Mouse (Mus musculus): ENCODE measurements at regions not wholly inside any gene's neighbourhood (a gene's known extent, or its start where the extent isn't known, plus 50 kb on each side); places are given as distances from the start of the nearest gene placed in this dataset.
A peak's percentile ranks its signal among the peaks of the same experiment; 100 is the strongest.

GRCm38 (mm10) chr10:27987026-27987425, 87.6 kb upstream of the Ptprk start:
- no peak for TF ChIP-seq CTCF (conservative IDR thresholded peaks at IDR 0.05; ENCODE audit: low read length)
- no peak for TF ChIP-seq POU5F1 (IDR thresholded peaks at IDR 0.05; ENCODE audit: borderline replicate concordance, low read length)
- TF ChIP-seq NANOG (IDR thresholded peaks at IDR 0.05; ENCODE audit: borderline replicate concordance, low read length) = no peak
- Histone ChIP-seq H3K9me3 (ENCODE audit: low read length) (no peaks in the 10 kb centered on the region), H3K36me3 (ENCODE audit: insufficient read depth, low read length) (no peaks in the 10 kb centered on the region), H3K27me3 (ENCODE audit: insufficient read depth, low read length) (no peaks in the 10 kb centered on the region), H3K4me1 (replicated peaks; ENCODE audit: low read depth, low read length) (peaks cover 69% of the 10 kb centered on the region), H3K4me3 (replicated peaks; ENCODE audit: low read length) (no peak overlapping the region)

GRCm38 (mm10) chr10:27988066-27988465, 86.6 kb upstream of the Ptprk start:
- Histone ChIP-seq H3K9me3 (ENCODE audit: low read length) (peaks cover 2% of the 10 kb centered on the region; the same call in 1 of the 2 replicates), H3K4me1 (replicated peaks; ENCODE audit: low read depth, low read length) (peaks cover 74% of the 10 kb centered on the region), H3K4me3 (replicated peaks; ENCODE audit: low read length) (no peak overlapping the region), H3K36me3 (ENCODE audit: insufficient read depth, low read length) (0 out of 2 replicates have a peak, but pooled peaks cover 4% of the 10 kb centered on the region), H3K27me3 (ENCODE audit: insufficient read depth, low read length) (no peaks in the 10 kb centered on the region)
- TF ChIP-seq NANOG (IDR thresholded peaks at IDR 0.05; ENCODE audit: borderline replicate concordance, low read length) = no peak
- TF ChIP-seq CTCF (conservative IDR thresholded peaks at IDR 0.05; ENCODE audit: low read length) = no peak
- TF ChIP-seq POU5F1 (IDR thresholded peaks at IDR 0.05; ENCODE audit: borderline replicate concordance, low read length) = no peak

- Histone ChIP-seq H3K9me3 (ENCODE audit: low read length) (peaks cover 14% of the 10 kb centered on the region), H3K4me1 (replicated peaks; ENCODE audit: low read depth, low read length) (peaks cover 76% of the 10 kb centered on the region), H3K36me3 (ENCODE audit: insufficient read depth, low read length) (peaks cover 7% of the 10 kb centered on the region), H3K27me3 (ENCODE audit: insufficient read depth, low read length) (no peaks in the 10 kb centered on the region), H3K4me3 (replicated peaks; ENCODE audit: low read length) (peak overlapping the region; percentile 43)
- no peak for TF ChIP-seq CTCF (conservative IDR thresholded peaks at IDR 0.05; ENCODE audit: low read length)
Measured at GRCm38 (mm10) chr10:27990359-27991056, 84.1 kb upstream of the Ptprk start.

- TF ChIP-seq NANOG (IDR thresholded peaks at IDR 0.05; ENCODE audit: borderline replicate concordance, low read length) (no peak), CTCF (conservative IDR thresholded peaks at IDR 0.05; ENCODE audit: low read length) (no peak), POU5F1 (IDR thresholded peaks at IDR 0.05; ENCODE audit: borderline replicate concordance, low read length) (no peak)
- Histone ChIP-seq H3K36me3 (ENCODE audit: insufficient read depth, low read length) (peaks cover 12% of the 10 kb centered on the region), H3K4me3 (replicated peaks; ENCODE audit: low read length) (peak overlapping the region; percentile 43; the same call in 1 of the 2 replicates)
Measured at GRCm38 (mm10) chr10:27991057-27991365, 83.6 kb upstream of the Ptprk start.

GRCm38 (mm10) chr10:27994376-27995034, 80.1 kb upstream of the Ptprk start:
- Histone ChIP-seq H3K9me3 (ENCODE audit: low read length) (peaks cover 36% of the 10 kb centered on the region), H3K4me1 (replicated peaks; ENCODE audit: low read depth, low read length) (peaks cover 56% of the 10 kb centered on the region), H3K4me3 (replicated peaks; ENCODE audit: low read length) (no peak overlapping the region), H3K36me3 (ENCODE audit: insufficient read depth, low read length) (peaks cover 18% of the 10 kb centered on the region), H3K27me3 (ENCODE audit: insufficient read depth, low read length) (no peaks in the 10 kb centered on the region)
- TF ChIP-seq POU5F1 (IDR thresholded peaks at IDR 0.05; ENCODE audit: borderline replicate concordance, low read length) (peak; percentile 46; the same call in 1 of the 2 replicates), NANOG (IDR thresholded peaks at IDR 0.05; ENCODE audit: borderline replicate concordance, low read length) (peak; percentile 64), CTCF (conservative IDR thresholded peaks at IDR 0.05; ENCODE audit: low read length) (no peak)

More at GRCm38 (mm10) chr10:27991057-27991365, 83.6 kb upstream of the Ptprk start:
- peaks cover 20% of the 10 kb centered on the region for H3K9me3 ChIP-seq (ENCODE audit: low read length)
- peaks cover 81% of the 10 kb centered on the region for H3K4me1 ChIP-seq (replicated peaks; ENCODE audit: low read depth, low read length)
- no peaks in the 10 kb centered on the region for H3K27me3 ChIP-seq (ENCODE audit: insufficient read depth, low read length)

GRCm38 (mm10) chr10:27995035-27995399, 79.6 kb upstream of the Ptprk start:
- Histone ChIP-seq H3K36me3 (ENCODE audit: insufficient read depth, low read length) (peaks cover 18% of the 10 kb centered on the region), H3K9me3 (ENCODE audit: low read length) (peaks cover 36% of the 10 kb centered on the region), H3K4me1 (replicated peaks; ENCODE audit: low read depth, low read length) (peaks cover 56% of the 10 kb centered on the region), H3K27me3 (ENCODE audit: insufficient read depth, low read length) (no peaks in the 10 kb centered on the region), H3K4me3 (replicated peaks; ENCODE audit: low read length) (no peak overlapping the region)
- TF ChIP-seq POU5F1 (IDR thresholded peaks at IDR 0.05; ENCODE audit: borderline replicate concordance, low read length) (no peak), NANOG (IDR thresholded peaks at IDR 0.05; ENCODE audit: borderline replicate concordance, low read length) (no peak), CTCF (conservative IDR thresholded peaks at IDR 0.05; ENCODE audit: low read length) (no peak)

GRCm38 (mm10) chr10:28010756-28011155, 63.9 kb upstream of the Ptprk start:
- peaks cover 66% of the 10 kb centered on the region for H3K4me1 ChIP-seq (replicated peaks; ENCODE audit: low read depth, low read length)
- H3K4me3 ChIP-seq (replicated peaks; ENCODE audit: low read length) = no peak overlapping the region
- TF ChIP-seq POU5F1 (IDR thresholded peaks at IDR 0.05; ENCODE audit: borderline replicate concordance, low read length) = no peak
- TF ChIP-seq NANOG (IDR thresholded peaks at IDR 0.05; ENCODE audit: borderline replicate concordance, low read length) = no peak
- TF ChIP-seq CTCF (conservative IDR thresholded peaks at IDR 0.05; ENCODE audit: low read length) = no peak
- H3K9me3 ChIP-seq (ENCODE audit: low read length) = peaks cover 12% of the 10 kb centered on the region
- H3K27me3 ChIP-seq (ENCODE audit: insufficient read depth, low read length) = no peaks in the 10 kb centered on the region
- 0 out of 2 replicates have a peak, but pooled peaks cover 4% of the 10 kb centered on the region for H3K36me3 ChIP-seq (ENCODE audit: insufficient read depth, low read length)

- Histone ChIP-seq H3K4me1 (replicated peaks; ENCODE audit: low read depth, low read length) (peaks cover 69% of the 10 kb centered on the region), H3K27me3 (ENCODE audit: insufficient read depth, low read length) (no peaks in the 10 kb centered on the region), H3K4me3 (replicated peaks; ENCODE audit: low read length) (0 out of 2 replicates have a peak overlapping the region, but pooled peaks have one; percentile 14), H3K9me3 (ENCODE audit: low read length) (peaks cover 24% of the 10 kb centered on the region), H3K36me3 (ENCODE audit: insufficient read depth, low read length) (0 out of 2 replicates have a peak, but pooled peaks cover 4% of the 10 kb centered on the region)
- TF ChIP-seq POU5F1 (IDR thresholded peaks at IDR 0.05; ENCODE audit: borderline replicate concordance, low read length) = no peak; the same call in 1 of the 2 replicates
- no peak for TF ChIP-seq CTCF (conservative IDR thresholded peaks at IDR 0.05; ENCODE audit: low read length)
- TF ChIP-seq NANOG (IDR thresholded peaks at IDR 0.05; ENCODE audit: borderline replicate concordance, low read length) = no peak
Measured at GRCm38 (mm10) chr10:28012135-28012534, 62.5 kb upstream of the Ptprk start.
